Mouse (Mus musculus) liver (tissue): ENCODE measurements around the gene Krt2.

Experiments used
- DNase-seq: peaks from one replicate; pipeline ENCODE4 v3.0.0-alpha.2; 2020; ENCODE audit warnings: mixed read lengths

Gene Krt2

GRCm38 (mm10) chr15:101817875-101818274 lies at the start of gene Krt2:
Gene Krt2 (minus strand): TSS chr15:101818169.
- no peak for DNase-seq

GRCm38 (mm10) chr15:101866754-101867153 lies 48.8 kb upstream of the Krt2 start:
- no peak for DNase-seq

GRCm38 (mm10) chr15:101860421-101861130 lies 42.6 kb upstream of the Krt2 start:
- no peak for DNase-seq

GRCm38 (mm10) chr15:101859735-101860170 lies 41.8 kb upstream of the Krt2 start:
- peak; percentile 14 for DNase-seq

- DNase-seq: no peak
Observed at GRCm38 (mm10) chr15:101858673-101859425, 40.9 kb upstream of the Krt2 start.

GRCm38 (mm10) chr15:101856696-101857095 lies 38.7 kb upstream of the Krt2 start:
- DNase-seq: no peak

GRCm38 (mm10) chr15:101855732-101856131 lies 37.8 kb upstream of the Krt2 start:
- no peak for DNase-seq

- DNase-seq: no peak
Observed at GRCm38 (mm10) chr15:101854294-101854693, 36.3 kb upstream of the Krt2 start.

GRCm38 (mm10) chr15:101852571-101852970 lies 34.6 kb upstream of the Krt2 start:
- no peak for DNase-seq

- no peak for DNase-seq
Observed at GRCm38 (mm10) chr15:101850694-101851093, 32.7 kb upstream of the Krt2 start, which contains the start of gene Krt1. Gene Krt1 (minus strand): TSS chr15:101850794.

GRCm38 (mm10) chr15:101845971-101846403 lies 28.0 kb upstream of the Krt2 start:
- peak; percentile 26 for DNase-seq

GRCm38 (mm10) chr15:101843192-101843591 lies 25.2 kb upstream of the Krt2 start:
- DNase-seq: no peak

GRCm38 (mm10) chr15:101834784-101835328 lies 16.9 kb upstream of the Krt2 start:
- no peak for DNase-seq

- DNase-seq: no peak
Observed at GRCm38 (mm10) chr15:101833131-101833530, 15.2 kb upstream of the Krt2 start.

GRCm38 (mm10) chr15:101829441-101829840 lies 11.5 kb upstream of the Krt2 start:
- no peak for DNase-seq

- no peak for DNase-seq
Observed at GRCm38 (mm10) chr15:101821786-101822185, 3.8 kb upstream of the Krt2 start.

- DNase-seq: no peak
Observed at GRCm38 (mm10) chr15:101803052-101803822, 14.7 kb downstream of the Krt2 start.

- no peak for DNase-seq
Observed at GRCm38 (mm10) chr15:101802296-101802835, 15.6 kb downstream of the Krt2 start, which contains the start of gene Krt73. Gene Krt73 (minus strand): TSS chr15:101802346.

- no peak for DNase-seq
Observed at GRCm38 (mm10) chr15:101790867-101791266, 27.1 kb downstream of the Krt2 start.

- DNase-seq: no peak
Observed at GRCm38 (mm10) chr15:101786360-101786759, 31.6 kb downstream of the Krt2 start, which contains the start of gene Krt72. Gene Krt72 (minus strand): TSS chr15:101786460.

- no peak for DNase-seq
Observed at GRCm38 (mm10) chr15:101773420-101773819, 44.5 kb downstream of the Krt2 start.

GRCm38 (mm10) chr15:101772711-101773081 lies 45.3 kb downstream of the Krt2 start:
- peak; percentile 76 for DNase-seq
